Mouse (Mus musculus) kidney, adult 9 months (tissue): ENCODE measurements around the gene Zfp422.
"Not testable (repeated sequence)": the region's sequence is repeated elsewhere in the genome, so short reads cannot be mapped to it uniquely, and the experiment has no call there.

Experiments
- DNase-seq: peaks from one replicate; pipeline ENCODE4 v3.0.0; 2022

Zfp422 gene

GRCm38 (mm10) chr6:116649811-116650210 is 21.0 kb upstream of the Zfp422 start:
- no peak for DNase-seq

DNA sequence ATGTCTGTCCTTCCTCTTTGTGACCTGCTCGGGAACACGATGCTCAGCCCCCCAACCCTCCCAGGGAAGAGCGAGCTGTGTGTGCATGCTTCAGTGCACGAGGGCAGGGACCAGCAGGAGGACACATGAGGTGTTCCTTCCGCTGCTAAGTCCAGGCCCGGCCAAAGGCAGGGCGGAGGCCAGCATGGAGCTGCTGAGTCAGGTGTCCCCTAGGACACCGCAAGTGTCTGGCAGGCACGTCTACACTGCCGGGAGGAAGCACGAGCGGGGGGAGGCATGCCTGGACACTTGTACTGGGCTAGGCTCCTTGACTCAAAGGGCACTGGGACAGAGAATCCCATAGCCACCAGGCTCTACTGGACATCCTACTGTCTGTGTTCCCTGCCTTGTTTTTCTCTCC is 19.0 kb upstream of the Zfp422 start:
- peak; percentile 80 for DNase-seq

DNA sequence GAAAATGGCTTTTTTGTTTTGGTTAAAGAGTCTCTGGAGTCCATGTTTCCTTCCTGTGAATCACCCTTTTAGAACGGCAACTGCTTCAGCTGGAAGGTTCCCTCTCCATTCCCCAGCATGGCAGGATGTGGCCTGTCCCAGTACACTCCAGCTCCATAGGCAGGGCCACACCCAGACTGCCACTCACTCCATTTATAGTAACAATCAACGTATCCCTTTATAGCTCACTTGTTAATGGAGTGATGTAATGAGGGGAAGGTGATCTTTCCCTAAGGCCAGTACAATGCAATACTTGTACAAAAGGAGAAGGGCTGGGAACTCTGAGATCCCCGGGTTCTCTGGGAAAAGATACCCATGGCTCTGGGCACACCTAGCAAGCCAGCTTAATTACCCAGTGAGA is 15.5 kb upstream of the Zfp422 start:
- no peak for DNase-seq

DNA sequence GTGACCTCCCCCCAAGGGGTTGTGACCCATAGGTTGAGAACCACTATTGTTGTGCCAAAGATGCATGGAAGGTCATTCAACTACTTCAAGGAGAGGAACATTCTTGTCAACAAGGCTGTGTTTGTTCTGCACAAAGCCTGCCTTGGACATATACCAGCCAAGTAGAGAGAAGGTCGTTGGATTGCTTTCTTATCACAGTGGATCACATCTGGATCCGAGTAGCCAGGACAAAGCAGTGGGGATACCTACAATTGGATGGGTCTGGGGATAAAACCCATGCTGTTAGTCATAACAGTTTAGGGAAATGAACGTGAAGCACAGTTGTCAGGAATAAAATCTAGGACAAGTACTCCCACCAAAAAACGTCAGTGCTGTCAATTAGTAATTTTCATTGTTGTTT is 15.1 kb upstream of the Zfp422 start:
- DNase-seq = no peak

DNA sequence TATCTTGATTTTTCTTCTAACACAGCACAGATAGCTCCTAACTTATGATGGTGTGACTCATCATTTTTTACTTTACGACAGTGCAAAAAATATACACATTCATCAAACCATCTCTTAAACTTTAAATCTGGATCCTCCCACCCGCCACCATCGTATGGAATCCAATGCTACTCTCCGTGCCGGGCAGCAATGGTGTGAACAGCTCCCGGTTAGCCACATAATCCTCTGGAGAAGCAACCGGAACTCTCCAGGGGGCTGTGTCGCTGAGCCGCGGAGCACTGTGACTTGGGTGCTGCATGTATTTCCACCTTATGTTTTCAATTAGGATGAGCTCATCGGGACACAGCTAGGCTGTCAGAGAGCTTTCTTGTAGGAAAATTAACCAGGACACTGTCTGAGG is 14.1 kb upstream of the Zfp422 start:
- DNase-seq = no peak

DNA sequence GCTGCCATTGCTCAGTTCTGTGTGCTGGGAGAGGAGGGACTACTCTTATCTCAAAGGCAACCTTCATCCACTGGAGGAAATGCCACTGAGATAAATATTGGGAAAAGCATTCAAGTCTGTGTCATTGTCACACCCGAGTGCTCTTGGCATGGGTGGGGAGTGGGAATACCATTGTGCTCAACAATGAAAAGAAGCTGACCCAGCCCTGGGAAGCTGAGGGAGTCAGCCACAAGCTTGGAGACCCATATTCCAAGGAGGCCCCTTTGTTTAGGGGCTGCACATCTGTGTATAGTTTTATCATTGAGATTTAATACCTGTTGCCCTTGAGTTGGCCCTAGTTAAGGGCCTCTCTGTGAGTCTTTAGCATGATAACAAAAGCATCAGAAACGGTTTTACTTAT is 10.9 kb upstream of the Zfp422 start:
- no peak for DNase-seq

GRCm38 (mm10) chr6:116638871-116639270 is 10.1 kb upstream of the Zfp422 start:
- DNase-seq = no peak

DNA sequence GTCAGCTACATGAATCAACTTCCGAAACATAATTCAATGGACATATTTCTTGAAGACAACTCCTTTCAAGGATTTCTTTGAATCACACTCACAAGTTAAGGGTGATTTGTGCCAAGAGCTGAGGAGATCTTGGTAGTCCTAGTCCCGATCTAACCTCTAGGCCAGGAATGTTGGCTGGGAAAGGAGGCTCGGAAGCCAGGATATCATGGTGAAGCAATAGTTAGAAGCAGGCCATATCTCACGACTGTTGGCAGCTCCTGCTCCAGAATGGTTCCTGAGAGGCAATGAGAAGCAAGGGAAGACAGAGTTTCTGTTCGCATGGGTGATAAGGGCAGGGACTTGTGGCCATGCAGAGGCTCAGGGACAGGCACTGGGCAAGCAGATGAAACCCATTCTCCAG is 8.7 kb upstream of the Zfp422 start:
- no peak for DNase-seq

DNA sequence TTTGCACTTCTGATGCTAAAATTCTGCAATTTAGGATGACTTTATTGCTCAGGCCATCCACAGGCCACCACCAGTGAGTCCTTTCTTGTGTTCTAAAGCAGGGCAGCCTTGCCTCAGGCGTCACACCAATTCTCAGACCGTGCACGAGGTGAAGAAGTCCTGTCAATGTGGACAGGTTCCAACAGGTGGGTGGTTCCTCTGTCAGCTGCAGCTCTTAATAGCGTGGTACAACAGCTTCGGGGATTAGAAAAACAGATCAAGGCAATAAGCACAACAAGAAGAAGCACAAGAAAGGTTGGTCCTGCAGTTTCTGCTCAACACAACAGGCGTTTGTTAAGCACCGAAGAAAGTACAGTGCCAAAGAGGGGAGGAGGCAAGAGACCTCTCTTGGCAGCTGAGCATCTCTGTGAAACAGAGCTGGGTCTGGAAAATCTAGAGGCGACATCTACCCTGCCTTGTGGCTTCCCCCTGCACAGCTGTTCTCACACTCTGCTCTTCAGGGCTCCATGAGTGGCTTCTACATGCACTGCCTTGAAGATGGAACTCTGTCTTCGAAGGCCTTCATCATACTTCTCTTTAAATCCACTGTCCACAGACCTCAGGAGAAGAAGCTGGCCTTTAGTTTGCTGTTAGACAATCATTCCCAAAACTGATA is 7.9 kb upstream of the Zfp422 start:
- no peak for DNase-seq

- DNase-seq = peak; percentile 93
These were observed 6.7 kb upstream of the Zfp422 start for GRCm38 (mm10) chr6:116635251-116636180.

- DNase-seq = no peak
These were observed 5.2 kb upstream of the Zfp422 start for GRCm38 (mm10) chr6:116633741-116634695.

- peak; percentile 93 for DNase-seq
These were observed 3.3 kb upstream of the Zfp422 start for GRCm38 (mm10) chr6:116632129-116632528.

GRCm38 (mm10) chr6:116629766-116630165 is 967 bp upstream of the Zfp422 start:
- DNase-seq = no peak

GRCm38 (mm10) chr6:116628095-116628494 is 704 bp downstream of the Zfp422 start:
- no peak for DNase-seq

DNA sequence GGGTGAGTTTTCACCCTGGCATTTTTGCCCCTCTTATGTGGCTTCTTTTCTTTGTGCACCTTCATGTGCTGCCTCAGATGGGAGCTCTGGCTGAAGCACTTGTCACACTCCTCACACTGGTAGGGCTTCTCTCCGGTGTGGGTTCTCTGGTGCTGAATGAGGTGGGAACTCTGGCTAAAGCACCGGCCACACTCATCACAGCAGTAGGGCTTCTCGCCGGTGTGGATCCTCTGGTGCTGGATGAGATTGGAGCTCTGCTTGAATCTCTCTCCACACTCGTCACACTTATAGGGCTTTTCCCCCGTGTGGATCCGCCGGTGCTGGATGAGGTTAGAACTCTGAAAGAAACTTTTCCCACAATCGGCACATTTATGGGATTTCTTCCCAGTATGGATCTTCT is 2.4 kb downstream of the Zfp422 start:
- DNase-seq = not testable (repeated sequence)

DNA sequence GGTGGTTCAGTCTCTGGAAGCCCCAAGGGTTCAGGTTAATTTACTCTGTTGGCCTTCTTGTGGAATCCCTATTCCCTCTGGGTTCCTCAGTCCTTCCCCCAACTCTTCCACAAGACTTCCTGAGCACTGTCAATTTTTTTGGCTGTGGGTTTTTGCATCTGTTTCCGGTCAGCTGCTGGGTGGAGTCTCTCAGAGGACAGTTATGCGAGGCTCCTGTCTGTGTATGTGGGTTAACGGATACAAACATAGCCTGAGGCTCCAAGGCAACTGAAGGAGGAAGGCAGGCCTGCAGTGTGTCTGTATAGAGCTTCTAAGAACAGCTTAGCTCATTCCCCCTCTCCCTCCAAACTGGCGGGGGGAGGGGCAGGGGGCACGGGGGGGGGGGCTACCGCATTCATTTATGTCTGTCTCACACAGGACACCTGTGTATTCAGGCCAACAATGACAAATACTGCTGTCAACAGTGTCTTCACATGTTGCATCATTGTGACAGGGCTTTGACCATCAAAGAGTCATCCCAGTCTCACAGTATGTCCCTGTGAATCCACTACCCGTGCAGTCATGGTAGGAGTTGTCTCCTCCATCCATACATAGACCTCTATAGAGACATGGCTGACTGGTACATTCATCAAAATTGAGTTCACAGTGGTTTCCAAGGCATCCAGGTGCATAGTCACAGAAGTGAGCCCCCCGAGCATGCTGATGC is 7.3 kb downstream of the Zfp422 start:
- DNase-seq = no peak

DNA sequence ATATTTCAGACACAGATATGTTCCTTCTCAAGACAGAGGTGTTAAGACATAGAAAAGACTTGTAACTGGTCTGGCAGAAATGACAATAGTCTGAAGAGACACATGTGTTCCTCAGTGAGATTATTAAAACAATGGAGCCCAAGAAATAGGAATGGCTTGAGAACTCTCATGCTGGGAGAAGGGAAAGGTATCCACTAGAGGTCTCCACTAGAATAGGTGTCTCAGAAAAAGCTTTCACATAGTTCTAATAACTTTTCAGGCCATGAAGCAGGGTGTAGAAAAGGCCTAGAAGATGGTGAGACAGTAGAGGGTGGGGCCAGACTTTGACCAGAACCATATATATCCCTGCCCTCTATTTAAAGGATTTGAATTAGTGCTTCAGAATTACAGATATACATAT is 10.7 kb downstream of the Zfp422 start:
- DNase-seq = no peak

DNA sequence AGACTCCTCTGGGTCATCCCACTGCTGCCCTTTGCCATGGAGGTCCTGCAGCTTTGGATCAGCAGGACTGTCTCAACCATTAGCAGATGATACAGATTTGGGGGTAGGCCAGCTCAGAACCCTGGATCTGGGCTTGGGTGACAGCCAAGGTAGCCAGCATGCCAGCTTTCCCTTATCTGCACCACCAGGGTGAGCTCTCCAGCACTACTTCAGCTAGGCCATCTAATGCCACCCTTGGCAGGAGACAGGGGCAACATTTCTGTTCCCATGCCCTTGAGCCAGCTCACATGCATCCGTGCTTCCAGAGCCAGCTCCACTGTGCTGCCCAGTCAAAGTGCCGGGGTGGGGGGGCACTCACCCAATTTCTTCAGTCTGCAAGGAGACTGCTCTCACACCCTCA is 13.1 kb downstream of the Zfp422 start:
- no peak for DNase-seq

DNA sequence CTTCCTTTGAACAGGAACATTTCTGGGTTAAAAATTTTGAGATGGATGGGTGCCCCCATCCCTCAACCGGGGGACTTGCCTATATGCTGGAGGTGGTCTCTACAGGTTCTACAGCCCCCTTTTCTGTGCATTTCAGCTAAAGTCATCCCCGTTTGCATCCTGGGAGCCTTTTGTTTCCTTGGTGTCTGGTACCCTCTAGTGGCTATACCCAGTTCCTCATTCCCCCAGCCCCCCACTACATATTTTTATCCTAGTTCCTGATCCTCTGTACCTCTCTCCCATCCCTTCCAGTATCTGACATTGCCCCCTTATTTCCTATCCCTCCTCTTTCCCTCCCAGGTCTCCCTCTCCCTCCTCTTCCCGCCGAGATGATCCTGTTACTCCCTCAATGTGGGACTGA is 21.6 kb downstream of the Zfp422 start:
- DNase-seq = no peak

DNA sequence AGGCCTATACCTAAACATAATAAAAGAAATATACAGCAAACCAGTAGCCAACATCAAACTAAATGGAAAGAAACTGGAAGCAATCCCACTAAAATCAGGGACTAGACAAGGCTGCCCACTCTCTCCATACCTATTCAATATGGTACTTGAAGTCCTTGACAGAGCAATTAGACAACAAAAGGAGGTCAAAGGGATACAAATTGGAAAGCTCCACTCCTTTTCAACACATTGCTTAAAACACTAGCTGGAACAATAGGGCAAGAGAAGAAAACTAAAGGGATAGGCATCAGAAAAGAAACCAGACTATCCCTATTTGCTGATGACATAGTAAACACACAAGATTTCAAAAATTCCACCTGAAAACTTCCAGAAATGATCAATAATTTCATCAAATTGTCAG is 27.8 kb downstream of the Zfp422 start:
- DNase-seq = not testable (repeated sequence)

DNA sequence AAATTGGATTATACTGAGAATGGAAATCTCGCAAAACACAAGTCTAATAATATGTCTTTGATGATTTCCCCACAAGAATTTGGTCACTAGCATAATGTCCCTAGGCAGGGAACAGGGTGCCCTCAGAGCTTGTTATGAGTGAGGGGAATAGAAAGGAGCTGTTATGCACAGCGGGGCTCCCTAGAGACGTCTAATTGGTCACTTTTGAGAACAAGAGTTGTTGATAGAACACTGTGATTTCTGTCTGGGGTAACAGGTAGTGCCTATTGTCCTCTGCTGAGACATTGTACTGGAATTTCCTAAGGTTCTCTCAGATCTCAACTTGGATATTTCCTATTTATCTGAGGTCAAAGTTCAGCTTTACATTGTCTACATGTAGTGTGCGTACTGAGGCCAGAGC is 44.7 kb downstream of the Zfp422 start, which contains the start of gene Olfr215:
Gene Olfr215, minus strand, starts transcription at position 101 of the 400 bp plus-strand sequence.
- DNase-seq = no peak
